Mouse (Mus musculus): ENCODE results near the gene Frmd3.
"Not testable (repeated sequence)": the region's sequence is repeated elsewhere in the genome, so short reads cannot be mapped to it uniquely, and the experiment has no call there.

Frmd3 gene

DNA sequence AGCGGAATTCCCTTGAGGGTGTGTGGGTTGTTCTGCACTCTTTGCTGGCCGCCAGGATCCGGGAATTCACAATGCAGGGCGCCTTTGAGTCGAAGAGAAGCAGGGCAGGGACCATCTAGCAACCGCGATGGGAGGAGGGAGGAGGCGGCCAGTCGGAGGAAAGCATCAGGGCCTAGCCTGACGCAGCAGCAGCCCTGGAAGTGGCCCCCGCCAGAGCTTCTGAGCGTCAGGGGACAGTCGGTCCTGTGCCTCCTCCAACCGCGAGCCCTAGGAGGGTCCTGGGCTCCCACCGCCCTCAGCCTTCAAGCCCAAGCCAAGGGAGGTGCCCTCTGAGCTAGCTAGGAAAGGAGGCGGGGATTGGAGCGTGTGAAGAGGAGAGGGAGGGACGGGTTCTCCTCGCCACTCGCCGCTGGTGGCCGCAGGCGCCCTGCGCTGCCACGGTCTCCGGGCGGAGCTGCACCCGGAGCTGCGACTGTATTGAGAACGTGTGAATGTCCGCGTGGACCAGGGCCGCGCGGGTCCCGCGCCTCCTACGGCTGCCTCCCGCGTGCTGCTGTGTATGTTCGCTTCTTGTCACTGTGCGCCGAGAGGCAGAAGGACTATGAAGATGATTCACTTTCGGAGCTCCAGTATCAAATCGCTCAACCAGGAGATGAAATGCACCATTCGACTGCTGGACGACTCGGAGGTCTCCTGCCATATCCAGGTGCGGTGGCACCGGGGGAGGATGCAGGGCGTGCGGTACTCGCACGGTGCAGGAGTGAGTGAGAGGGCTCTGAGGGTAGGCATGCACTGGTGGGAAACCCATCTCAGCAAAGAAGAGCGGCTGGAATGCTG lies at the start of gene Frmd3:
Frmd3 (plus strand) TSS at position 232 of the 837 bp plus-strand sequence.
- peak; percentile 77 to 84 for DNase-seq (ENCODE audit: low spot score in 2 of 2)

DNA sequence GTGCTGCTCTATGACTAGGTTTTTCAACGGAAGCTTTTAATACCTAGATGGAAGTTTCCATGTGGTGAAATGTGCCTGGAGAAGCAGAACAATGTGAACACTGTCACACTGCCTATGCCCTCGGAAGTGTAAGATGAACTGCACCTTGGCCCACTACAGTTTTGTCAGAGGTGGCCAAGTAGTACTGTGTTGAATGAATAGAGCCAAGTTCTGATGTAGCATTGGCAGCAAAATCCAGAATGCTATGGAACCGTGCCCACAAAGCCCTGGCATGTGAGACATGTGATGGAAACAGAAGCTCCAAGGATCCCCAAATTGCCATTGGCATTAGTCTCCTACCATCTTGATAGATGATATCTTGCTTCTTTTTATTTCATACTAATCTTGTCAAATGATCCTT lies 32.8 kb upstream of the Frmd3 start:
- DNase-seq (ENCODE audit: low spot score in 2 of 2): peak in 1 of 2 experiments; percentile 18

DNA sequence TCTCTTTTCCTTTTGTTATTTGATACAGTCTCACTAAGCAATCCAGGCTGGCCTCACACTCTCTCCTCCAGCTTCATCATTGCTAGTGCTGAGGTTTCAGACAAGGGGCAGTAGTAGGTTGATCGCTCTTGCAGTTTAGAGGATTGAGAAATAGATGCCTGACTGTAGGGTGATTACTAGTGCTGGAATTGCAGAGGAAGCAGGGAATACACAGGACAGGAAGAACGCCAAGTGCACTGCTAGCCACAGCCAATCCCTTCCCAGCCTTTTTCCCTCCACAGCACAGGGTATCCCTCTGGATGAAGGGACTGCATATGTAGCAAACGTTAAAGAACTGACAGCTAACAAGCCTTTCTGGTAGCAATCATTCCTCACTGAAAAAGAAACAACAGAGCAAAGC lies 965 bp upstream of the Frmd3 start:
- peak; percentile 34 to 41 for DNase-seq (ENCODE audit: low spot score in 2 of 2)

GRCm38 (mm10) chr4:74012700-74013099 lies 542 bp upstream of the Frmd3 start:
- peak in 1 of 2 experiments; percentile 35 for DNase-seq (ENCODE audit: low spot score in 2 of 2)

- DNase-seq (ENCODE audit: low spot score in 2 of 2): peak; percentile 48 to 52
Observed at GRCm38 (mm10) chr4:74014048-74014500, 832 bp downstream of the Frmd3 start.

DNA sequence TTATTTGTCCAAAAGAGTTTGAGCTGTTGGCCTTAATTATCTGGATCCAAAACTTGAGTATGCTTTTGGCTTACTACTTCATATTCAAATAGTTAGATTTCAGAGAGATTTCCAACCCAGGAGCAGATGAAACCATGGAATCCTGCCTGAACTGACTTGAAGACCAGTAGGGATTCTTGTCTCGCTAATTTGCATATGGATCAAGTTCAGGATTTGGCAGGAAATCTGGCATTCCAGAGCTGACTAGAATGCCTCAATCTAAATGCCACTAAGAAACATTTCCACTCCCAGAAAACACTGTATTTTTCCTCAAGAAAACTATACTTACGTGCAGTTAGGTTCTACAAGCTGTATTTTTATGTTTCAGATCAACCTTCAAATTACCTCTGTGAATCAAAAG lies 6.8 kb downstream of the Frmd3 start:
- DNase-seq (ENCODE audit: low spot score in 2 of 2): no peak

DNA sequence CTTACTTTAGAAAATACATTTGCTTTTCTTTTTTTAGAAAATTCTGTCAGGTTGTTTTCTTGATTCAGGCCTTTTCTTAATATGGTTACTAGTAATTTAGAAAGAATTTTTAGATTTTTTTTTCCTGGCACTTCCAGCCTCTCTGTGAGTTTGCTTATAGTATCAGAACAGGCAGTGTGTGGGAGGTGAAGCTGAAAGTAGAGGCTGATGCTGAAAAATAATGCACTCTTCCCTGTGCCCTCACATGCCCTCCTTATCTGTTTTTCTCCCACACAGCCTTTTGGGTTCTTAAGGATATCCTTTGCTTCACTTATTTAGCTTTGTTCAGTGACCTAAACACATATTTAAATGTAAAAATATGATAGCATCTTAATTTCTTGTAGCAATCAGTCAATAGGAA lies 30.0 kb downstream of the Frmd3 start:
- peak; percentile 34 to 60 for DNase-seq (ENCODE audit: low spot score in 2 of 2)

DNA sequence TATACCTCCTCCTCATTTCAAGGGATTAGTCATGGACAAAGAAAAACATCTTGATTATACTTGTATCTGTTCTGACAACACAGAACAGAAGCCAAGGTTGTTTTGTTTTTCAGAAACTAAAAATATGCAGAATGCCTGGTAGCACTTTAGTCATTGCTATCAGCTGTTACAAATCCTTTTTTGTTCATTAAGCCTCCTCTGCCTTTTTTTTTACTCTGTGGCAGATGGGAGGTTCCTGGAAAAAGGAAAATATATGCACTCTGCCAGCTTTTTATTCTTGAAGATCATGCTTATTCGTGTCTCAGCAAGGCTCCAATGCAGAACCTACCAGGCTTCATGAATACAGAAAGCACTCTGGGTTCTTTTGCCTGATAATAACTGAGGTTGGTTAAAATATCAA lies 38.5 kb downstream of the Frmd3 start:
- DNase-seq (ENCODE audit: low spot score in 2 of 2): peak in 1 of 2 experiments; percentile 40

DNA sequence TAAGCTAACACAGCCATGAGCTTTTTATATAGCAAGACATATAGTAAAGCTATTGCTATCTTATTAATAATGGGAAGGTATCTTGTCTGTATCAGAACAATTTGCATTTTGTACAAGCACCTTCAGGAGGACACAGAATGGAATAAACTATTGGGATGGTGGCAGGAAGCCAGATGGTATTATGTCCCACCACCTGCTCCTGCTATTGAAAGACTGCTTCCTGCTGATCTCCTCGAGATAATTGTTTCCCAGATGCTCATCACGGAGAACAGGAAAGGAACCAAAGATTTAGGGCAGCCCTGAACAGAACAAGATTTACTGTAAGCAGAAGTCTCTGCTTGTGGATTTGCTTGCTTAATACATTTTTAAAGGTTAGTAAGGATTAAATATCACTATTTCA lies 63.5 kb downstream of the Frmd3 start:
- DNase-seq (ENCODE audit: low spot score in 2 of 2): no peak

GRCm38 (mm10) chr4:74110816-74111215 lies 97.6 kb downstream of the Frmd3 start:
- no peak for DNase-seq (ENCODE audit: low spot score in 2 of 2)

GRCm38 (mm10) chr4:74191528-74191927 lies 178.3 kb downstream of the Frmd3 start:
- no peak for DNase-seq (ENCODE audit: low spot score in 2 of 2)

GRCm38 (mm10) chr4:74201281-74201811 lies 188.1 kb downstream of the Frmd3 start:
- no peak for DNase-seq (ENCODE audit: low spot score in 2 of 2)

DNA sequence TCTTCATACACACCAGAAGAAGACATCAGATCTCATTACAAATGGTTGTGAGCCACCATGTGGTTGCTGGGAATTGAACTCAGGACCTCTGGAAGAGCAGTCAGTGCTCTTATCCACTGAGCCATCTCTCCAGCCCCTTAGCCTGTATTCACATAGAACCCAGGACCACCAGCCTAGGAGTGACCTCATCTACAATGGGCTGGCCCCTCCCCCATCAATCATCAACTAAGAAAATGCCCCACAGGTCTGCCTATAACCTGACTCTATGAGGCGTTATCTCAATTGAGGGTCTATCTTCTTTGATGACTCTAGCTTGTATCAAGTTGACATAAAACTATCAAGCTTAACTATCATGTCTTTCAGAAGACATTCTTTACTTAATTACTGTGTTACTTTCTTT lies 208.5 kb downstream of the Frmd3 start:
- not testable (repeated sequence) for DNase-seq (ENCODE audit: low spot score in 2 of 2)

DNA sequence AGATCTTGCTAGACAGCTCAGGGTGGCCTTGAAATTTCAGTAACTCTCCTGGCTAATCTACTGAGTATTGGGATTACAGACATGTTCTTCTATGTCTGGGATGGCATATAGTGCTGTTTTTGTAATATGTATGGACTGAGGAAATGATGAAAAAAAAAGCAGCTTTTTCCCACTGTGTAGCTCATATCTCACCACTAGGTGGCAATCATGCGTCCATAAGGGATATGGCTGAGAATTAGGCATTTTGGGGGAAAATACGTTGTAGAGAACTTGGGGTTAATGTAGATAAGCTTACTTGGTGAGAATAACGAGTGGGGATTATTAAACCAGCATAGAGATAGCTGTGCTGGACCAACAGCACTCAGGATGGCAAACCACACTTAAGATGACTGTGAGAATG lies 209.1 kb downstream of the Frmd3 start:
- no peak for DNase-seq (ENCODE audit: low spot score in 2 of 2)

GRCm38 (mm10) chr4:74224210-74224609 lies 211.0 kb downstream of the Frmd3 start:
- no peak for DNase-seq (ENCODE audit: low spot score in 2 of 2)

- DNase-seq (ENCODE audit: low spot score in 2 of 2): no peak
Observed at GRCm38 (mm10) chr4:74230994-74231393, 217.8 kb downstream of the Frmd3 start.

DNA sequence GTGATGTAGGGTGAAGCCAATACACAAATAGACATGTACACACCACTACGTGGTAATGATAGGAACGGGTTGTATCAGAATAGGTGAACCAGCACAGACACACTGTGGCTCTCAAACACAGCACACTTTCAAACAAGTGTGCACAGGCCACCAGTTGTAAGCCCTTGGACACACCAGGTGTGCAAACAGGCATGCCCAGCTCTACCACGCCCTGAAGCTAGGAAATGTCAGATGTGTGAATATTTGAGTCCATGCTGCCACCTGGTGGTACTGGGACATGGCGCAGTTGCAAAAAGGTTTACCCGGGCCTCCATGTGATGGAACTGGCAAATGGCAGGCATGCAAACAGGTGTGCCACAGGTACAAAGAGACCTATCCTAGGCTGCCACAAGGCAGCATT lies 218.2 kb downstream of the Frmd3 start:
- DNase-seq (ENCODE audit: low spot score in 2 of 2): peak in 1 of 2 experiments; percentile 44

GRCm38 (mm10) chr4:74233534-74233933 lies 220.3 kb downstream of the Frmd3 start:
- peak in 1 of 2 experiments; percentile 29 for DNase-seq (ENCODE audit: low spot score in 2 of 2)

DNA sequence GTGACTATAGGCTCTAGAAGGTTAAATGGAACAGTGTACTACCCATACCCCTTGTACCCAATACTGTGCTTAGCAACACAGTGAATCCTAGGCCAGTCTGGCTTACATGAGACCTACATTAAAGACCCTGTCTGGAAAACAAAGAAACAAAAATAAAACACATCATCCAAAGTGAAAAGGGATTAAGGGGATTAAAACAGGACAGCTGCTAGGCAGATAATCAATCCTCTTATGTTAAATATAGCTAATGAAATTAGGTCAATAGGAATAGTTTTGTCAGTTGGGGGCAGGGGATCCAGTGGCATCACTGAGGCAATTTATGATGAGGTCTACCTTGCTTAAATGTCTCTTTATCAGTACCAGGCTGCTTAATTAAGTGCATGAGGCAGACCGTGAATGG lies 228.9 kb downstream of the Frmd3 start, which contains the start of gene Kdm4c:
Kdm4c (plus strand) TSS at position 322 of the 400 bp plus-strand sequence.
- DNase-seq (ENCODE audit: low spot score in 2 of 2): no peak

Data from right cerebral cortex, postnatal 10 days (tissue).